Mouse (Mus musculus) lung, postnatal 0 days (tissue): ENCODE data around the gene Hsd17b12. TPM values are rescaled to one million over a fixed set of nuclear protein-coding genes. Genes with fewer than 3 reads are reported as not detected.

ENCODE experiments used
- ATAC-seq: fragments of 200-750 bp; cut with Nextera tagmentation; 2 replicates; pipeline ENCODE4 v1.8.0; 2017; ENCODE audit warnings: moderate library complexity
- DNase-seq: peaks from one replicate; pipeline ENCODE4 v3.0.0-alpha.2; 2016; ENCODE audit warnings: low spot score
- H3K27ac ChIP-seq: fragments of 300-500 bp; sonication (generic); 2 replicates; pipeline ENCODE4 v1.5.1; 2014; ENCODE audit warnings: antibody characterized with exemption, mild to moderate bottlenecking, low read length, mixed read lengths
- H3K27me3 ChIP-seq: fragments of 300-500 bp; sonication (generic); replicated peaks from 2 replicates; pipeline ENCODE4 v1.6.1; 2014; ENCODE audit warnings: low read length, mixed read lengths; ENCODE audit not compliant: insufficient read depth
- H3K36me3 ChIP-seq: fragments of 300-500 bp; sonication (generic); 2 replicates; pipeline ENCODE4 v1.6.1; 2014; ENCODE audit warnings: low read length, mixed read lengths; ENCODE audit not compliant: insufficient read depth
- H3K4me1 ChIP-seq: fragments of 300-500 bp; sonication (generic); 2 replicates; pipeline ENCODE4 v1.6.1; 2014; ENCODE audit warnings: antibody characterized with exemption, low read depth, low read length, mixed read lengths; ENCODE audit not compliant: insufficient read depth
- H3K4me2 ChIP-seq: fragments of 300-500 bp; sonication (generic); replicated peaks from 2 replicates; pipeline ENCODE4 v1.6.1; 2014; ENCODE audit warnings: low read depth, mild to moderate bottlenecking, low read length, moderate library complexity, mixed read lengths
- H3K4me3 ChIP-seq: fragments of 300-500 bp; sonication (generic); 2 replicates; pipeline ENCODE4 v1.5.1; 2014; ENCODE audit warnings: low read depth, low read length
- H3K9ac ChIP-seq: fragments of 300-500 bp; sonication (generic); replicated peaks from 2 replicates; pipeline ENCODE4 v1.6.1; 2014; ENCODE audit warnings: low read depth, mild to moderate bottlenecking
- H3K9me3 ChIP-seq: fragments of 300-500 bp; sonication (generic); 2 replicates; pipeline ENCODE4 v1.6.1; 2016; ENCODE audit warnings: low read length, mixed read lengths
- CTCF ChIP-seq: IDR thresholded peaks from 2 replicates; pipeline ENCODE4 v1.5.1; 2016; ENCODE audit warnings: antibody characterized with exemption, mild to moderate bottlenecking
- EP300 ChIP-seq: IDR thresholded peaks from 2 replicates; pipeline ENCODE4 v1.6.1; 2016; ENCODE audit warnings: antibody characterized with exemption, mild to moderate bottlenecking, control low read depth
- WGBS: fragments of 180-500 bp; shearing (Covaris S2); extraction: QIAGEN DNeasy Blood & Tissue Kit; methylation state at CpG from one replicate; pipeline ENCODE4 v1.1.7; 2014; 5-methylcytosine and 5-hydroxymethylcytosine counted together
- polyA plus RNA-seq: library from polyadenylated mRNA; unstranded; fragments of >200 nt; fragmentation: Nextera tagmentation; extraction: Ambion mirVana; gene quantifications from 2 replicates; pipeline ENCODE4 v1.2.1, GENCODE M21; 2015

Hsd17b12 gene
- polyA plus RNA-seq, 1 experiment from 2014 or later = 69.7 TPM

DNA sequence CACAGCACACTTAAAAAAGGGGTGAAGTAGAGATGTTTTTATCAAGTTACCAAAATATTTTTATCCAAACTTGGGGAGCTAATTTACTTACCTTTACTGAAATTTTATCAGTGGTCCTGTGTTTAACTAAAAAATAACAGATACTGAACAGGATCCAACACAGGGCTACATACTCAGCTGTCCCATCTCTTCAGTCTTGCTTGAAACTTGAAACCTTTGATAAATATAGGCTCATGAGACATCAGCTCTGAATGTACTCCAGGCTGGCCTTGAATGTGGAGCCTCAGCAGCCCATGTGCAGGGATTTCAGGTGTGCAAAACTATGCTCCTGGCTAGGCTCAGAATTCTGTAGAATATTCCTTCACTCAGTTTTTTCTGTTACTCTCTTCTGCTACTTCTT is 127.2 kb downstream of the Hsd17b12 start:
- no peak overlapping the region for H3K4me2 ChIP-seq
- no peaks in the 10 kb centered on the region for H3K4me1 ChIP-seq
- ATAC-seq (no peak), DNase-seq (no peak)
- H3K27ac ChIP-seq = no peak overlapping the region
- H3K9ac ChIP-seq = no peak overlapping the region
- no peaks in the 10 kb centered on the region for H3K9me3 ChIP-seq
- no peaks in the 10 kb centered on the region for H3K27me3 ChIP-seq
- TF ChIP-seq CTCF (no peak), EP300 (no peak)
- no peak overlapping the region for H3K4me3 ChIP-seq
- no peaks in the 10 kb centered on the region for H3K36me3 ChIP-seq

DNA sequence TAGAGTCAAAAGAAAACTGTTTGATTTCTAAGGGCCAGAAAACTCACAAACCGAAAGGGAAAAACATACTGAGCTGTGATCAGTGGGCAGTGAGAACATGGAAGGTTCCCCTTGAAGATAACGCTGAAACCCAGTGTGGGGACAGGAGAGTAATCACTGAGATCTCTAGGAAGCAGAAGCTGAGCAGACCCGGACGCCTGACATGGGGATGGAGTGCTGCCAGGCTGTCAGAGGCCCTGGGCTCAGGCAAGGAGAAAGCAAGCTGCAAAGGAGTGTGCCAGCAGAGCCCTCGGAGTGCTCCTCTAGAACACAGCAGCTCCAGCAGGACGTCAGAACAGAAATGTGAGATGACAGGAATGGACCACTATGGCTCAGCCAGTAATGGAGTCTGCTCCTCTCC is 133.1 kb downstream of the Hsd17b12 start:
- no peak overlapping the region for H3K4me2 ChIP-seq
- H3K36me3 ChIP-seq = no peaks in the 10 kb centered on the region
- no peaks in the 10 kb centered on the region for H3K9me3 ChIP-seq
- ATAC-seq (no peak), DNase-seq (no peak)
- no peaks in the 10 kb centered on the region for H3K4me1 ChIP-seq
- no peak overlapping the region for H3K4me3 ChIP-seq
- WGBS = 40% methylated on average over 6 of the region's 6 CpGs
- H3K9ac ChIP-seq = no peak overlapping the region
- H3K27ac ChIP-seq = no peak overlapping the region
- TF ChIP-seq EP300 = no peak
- no peak for TF ChIP-seq CTCF
- H3K27me3 ChIP-seq = no peaks in the 10 kb centered on the region

DNA sequence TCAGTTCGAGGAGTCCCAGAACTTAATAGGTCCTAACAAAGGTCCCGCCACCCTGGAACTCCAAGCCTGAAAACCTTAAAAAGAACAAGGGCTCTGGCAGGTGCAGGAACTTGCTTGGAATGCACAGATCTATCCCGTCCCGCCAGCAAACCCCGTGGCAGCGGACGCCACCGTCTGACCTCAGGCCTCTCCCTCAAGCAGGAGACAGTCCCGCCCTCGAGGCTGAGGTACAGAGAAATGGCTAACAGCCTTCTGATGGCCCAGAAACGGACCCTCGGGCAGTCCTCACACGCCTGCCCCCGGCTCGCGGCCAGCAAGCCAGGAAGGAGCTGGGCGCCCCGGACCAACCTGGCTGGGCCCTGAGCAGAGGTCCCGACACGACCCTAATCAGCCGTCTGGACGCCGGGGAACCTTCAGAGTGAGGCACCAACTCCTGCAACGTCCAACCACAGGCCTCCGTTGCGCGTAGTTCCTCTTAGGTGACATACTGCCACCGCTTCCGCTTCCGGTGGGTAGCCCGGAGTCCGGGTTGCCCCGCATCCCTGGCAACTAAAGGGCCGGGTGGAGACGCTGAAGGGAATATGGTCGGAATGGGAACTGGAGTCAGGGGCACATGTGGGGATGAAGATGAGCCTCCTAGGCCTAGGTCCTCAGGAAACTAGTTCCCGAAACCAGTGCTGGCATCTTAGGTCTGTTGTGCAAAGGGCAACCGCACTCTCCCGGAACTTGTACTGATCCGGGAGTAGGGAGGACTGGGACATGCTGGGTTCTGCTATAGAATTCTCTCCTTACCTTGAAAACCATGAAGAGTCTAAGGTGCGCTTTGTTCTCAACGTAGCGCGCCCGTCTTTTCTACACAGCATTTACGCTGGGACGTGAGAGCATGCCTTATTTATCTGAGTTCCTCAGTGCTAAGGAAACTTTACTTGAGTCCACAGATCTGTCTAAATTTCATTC is 147.2 kb downstream of the Hsd17b12 start, which contains the start of gene Alkbh3:
TSS of gene Alkbh3 (minus strand) at position 473 of the 957 bp plus-strand sequence.
- H3K36me3 ChIP-seq = peaks cover 17% of the 10 kb centered on the region
- H3K4me2 ChIP-seq = peak within 1 kb of the TSS; percentile 80
- WGBS = 2% methylated on average over 47 of the region's 47 CpGs
- peaks cover 8% of the 10 kb centered on the region; the same call in 1 of the 2 replicates for H3K4me1 ChIP-seq
- TF ChIP-seq CTCF = no peak
- TF ChIP-seq EP300 = peak; percentile 38; the same call in 1 of the 2 replicates
- peak within 1 kb of the TSS; percentile 88 for H3K9ac ChIP-seq
- peak within 1 kb of the TSS; percentile 74 for H3K4me3 ChIP-seq
- DNase-seq (peak; percentile 96), ATAC-seq (peak; percentile 100)
- peak within 1 kb of the TSS; percentile 62 for H3K27ac ChIP-seq
- H3K9me3 ChIP-seq = no peaks in the 10 kb centered on the region
- no peaks in the 10 kb centered on the region for H3K27me3 ChIP-seq

DNA sequence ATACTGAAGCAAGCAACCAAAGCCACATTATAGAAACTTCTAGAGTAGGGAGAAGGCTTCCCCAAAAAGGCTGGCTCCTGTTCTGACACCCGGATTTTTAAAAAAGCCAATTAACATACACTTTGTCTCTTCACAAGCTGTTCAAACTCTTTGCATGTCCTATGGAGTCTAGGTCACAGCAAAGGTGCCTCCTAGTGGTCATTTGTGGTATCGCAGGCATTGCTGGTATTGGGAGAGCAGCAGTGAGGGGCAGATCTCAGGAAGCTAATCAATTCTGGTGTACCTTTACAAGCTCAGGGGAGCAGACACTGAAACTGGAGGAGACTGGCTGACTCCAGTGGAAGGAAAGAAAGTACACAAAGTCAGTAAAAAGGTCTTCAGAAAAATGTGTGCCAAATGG is 155.4 kb downstream of the Hsd17b12 start:
- TF ChIP-seq CTCF (peak; percentile 98), EP300 (no peak)
- H3K4me3 ChIP-seq = no peak overlapping the region
- DNase-seq (peak; percentile 73), ATAC-seq (peak; percentile 65)
- H3K36me3 ChIP-seq = peaks cover 38% of the 10 kb centered on the region
- no peak overlapping the region for H3K9ac ChIP-seq
- no peaks in the 10 kb centered on the region for H3K4me1 ChIP-seq
- WGBS = 3% methylated on average over 2 of the region's 2 CpGs
- H3K27me3 ChIP-seq = no peaks in the 10 kb centered on the region
- H3K27ac ChIP-seq = no peak overlapping the region
- H3K4me2 ChIP-seq = no peak overlapping the region
- no peaks in the 10 kb centered on the region for H3K9me3 ChIP-seq

DNA sequence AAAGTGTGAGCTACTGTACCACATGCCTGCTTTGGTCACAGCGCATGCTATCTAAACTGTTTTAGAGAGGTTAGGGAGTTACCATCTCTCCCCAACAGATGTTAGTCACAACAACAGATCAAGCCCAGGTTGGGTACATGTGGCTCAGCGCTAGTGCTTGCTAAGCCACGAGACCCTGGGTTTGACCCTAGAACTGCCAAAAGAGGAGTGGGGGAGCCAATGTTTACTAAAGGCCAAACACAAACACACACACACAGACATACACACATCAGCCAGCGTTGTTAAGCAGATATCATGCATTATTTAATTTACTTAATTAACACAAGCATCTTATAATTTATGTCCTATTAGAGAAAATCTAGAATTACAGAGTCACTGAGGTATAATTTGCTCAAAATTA is 155.8 kb downstream of the Hsd17b12 start:
- Histone ChIP-seq H3K9me3 (no peaks in the 10 kb centered on the region), H3K36me3 (peaks cover 33% of the 10 kb centered on the region), H3K27me3 (no peaks in the 10 kb centered on the region), H3K4me3 (no peak overlapping the region), H3K4me1 (no peaks in the 10 kb centered on the region), H3K4me2 (no peak overlapping the region), H3K9ac (no peak overlapping the region), H3K27ac (no peak overlapping the region)
- 62% methylated on average over 4 of the region's 4 CpGs for WGBS
- peak; percentile 30 for ATAC-seq
- TF ChIP-seq EP300 (no peak), CTCF (no peak)
- no peak for DNase-seq

DNA sequence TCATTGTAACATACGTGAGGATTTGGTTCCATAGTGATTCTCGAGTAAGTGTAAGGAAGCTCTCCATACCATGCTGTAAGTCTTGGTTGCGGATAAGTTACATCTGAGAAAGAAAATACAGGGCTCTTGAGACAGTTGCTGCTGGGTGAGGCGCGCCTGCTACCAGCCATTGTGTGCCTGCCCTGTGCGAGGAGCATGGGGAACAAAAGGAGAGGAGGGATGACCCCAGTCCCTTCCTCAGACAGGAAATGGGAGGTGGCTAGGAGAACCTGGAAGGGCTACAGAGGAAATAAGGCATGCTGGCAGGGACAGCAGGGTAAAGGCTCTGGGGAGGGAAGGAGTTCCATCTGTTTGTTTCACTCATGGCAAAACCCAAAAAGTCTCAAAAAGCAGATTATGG is 156.4 kb downstream of the Hsd17b12 start:
- no peak for TF ChIP-seq EP300
- TF ChIP-seq CTCF = no peak
- Histone ChIP-seq H3K9ac (no peak overlapping the region), H3K9me3 (no peaks in the 10 kb centered on the region), H3K27me3 (no peaks in the 10 kb centered on the region), H3K4me1 (no peaks in the 10 kb centered on the region), H3K36me3 (peaks cover 29% of the 10 kb centered on the region), H3K4me3 (no peak overlapping the region), H3K4me2 (no peak overlapping the region), H3K27ac (peak overlapping the region; percentile 52; the same call in 1 of the 2 replicates)
- 74% methylated on average over 6 of the region's 6 CpGs for WGBS
- ATAC-seq = peak; percentile 88
- DNase-seq = peak; percentile 35
